Mouse (Mus musculus) liver, embryonic 11.5 days (tissue): Measurements from ENCODE around the gene Syne3. TPM values are rescaled to one million over a fixed set of nuclear protein-coding genes. Genes with fewer than 3 reads are reported as not detected.

Source experiments
- ATAC-seq: fragments of 200-750 bp; cut with Nextera tagmentation; replicated peaks from 2 replicates; pipeline ENCODE4 v1.8.0; 2017; ENCODE audit warnings: moderate number of reproducible peaks, mild to moderate bottlenecking, moderate TSS enrichment, moderate library complexity; ENCODE audit not compliant: low FRiP score
- DNase-seq: peaks from one replicate; pipeline ENCODE4 v3.0.0-alpha.2; 2017; ENCODE audit warnings: low spot score
- H3K27ac ChIP-seq: fragments of 300-500 bp; sonication (generic); 2 replicates; pipeline ENCODE4 v1.5.1; 2014; ENCODE audit warnings: mild to moderate bottlenecking, low read depth, low read length, control low read depth
- H3K27me3 ChIP-seq: fragments of 300-500 bp; sonication (generic); replicated peaks from 2 replicates; pipeline ENCODE4 v1.6.1; 2014; ENCODE audit warnings: low read length, mixed read lengths; ENCODE audit not compliant: control insufficient read depth, insufficient read depth
- H3K36me3 ChIP-seq: fragments of 300-500 bp; sonication (generic); 2 replicates; pipeline ENCODE4 v1.6.1; 2014; ENCODE audit warnings: mild to moderate bottlenecking, low read length, moderate library complexity, mixed read lengths; ENCODE audit not compliant: control insufficient read depth, insufficient read depth
- H3K4me1 ChIP-seq: fragments of 300-500 bp; sonication (generic); replicated peaks from 2 replicates; pipeline ENCODE4 v1.6.1; 2014; ENCODE audit warnings: low read length, mixed read lengths; ENCODE audit not compliant: control insufficient read depth, insufficient read depth
- H3K4me2 ChIP-seq: fragments of 300-500 bp; sonication (generic); 2 replicates; pipeline ENCODE4 v1.6.1; 2014; ENCODE audit warnings: mild to moderate bottlenecking, control low read depth, moderate library complexity
- H3K4me3 ChIP-seq: fragments of 300-500 bp; sonication (generic); 2 replicates; pipeline ENCODE4 v1.5.1; 2014; ENCODE audit warnings: low read depth, low read length, control low read depth
- H3K9ac ChIP-seq: fragments of 300-500 bp; sonication (generic); 2 replicates; pipeline ENCODE4 v1.6.1; 2014; ENCODE audit warnings: low read depth, low read length, control low read depth
- H3K9me3 ChIP-seq: fragments of 300-500 bp; sonication (generic); 2 replicates; pipeline ENCODE4 v1.6.1; 2016; ENCODE audit warnings: low read length, inconsistent platforms, mixed read lengths; ENCODE audit not compliant: control insufficient read depth
- WGBS: fragments of 180-500 bp; shearing (Covaris S2); extraction: QIAGEN DNeasy Blood & Tissue Kit; methylation state at CpG from one replicate; pipeline ENCODE4 v1.1.7; 2014; 5-methylcytosine and 5-hydroxymethylcytosine counted together
- polyA plus RNA-seq: library from polyadenylated mRNA; unstranded; fragments of >200 nt; fragmentation: Nextera tagmentation; extraction: Ambion mirVana; gene quantifications from 2 replicates; pipeline ENCODE4 v1.2.1, GENCODE M21; 2014

Gene Syne3
- polyA plus RNA-seq, 1 experiment from 2014 or later = 1.8 TPM

DNA sequence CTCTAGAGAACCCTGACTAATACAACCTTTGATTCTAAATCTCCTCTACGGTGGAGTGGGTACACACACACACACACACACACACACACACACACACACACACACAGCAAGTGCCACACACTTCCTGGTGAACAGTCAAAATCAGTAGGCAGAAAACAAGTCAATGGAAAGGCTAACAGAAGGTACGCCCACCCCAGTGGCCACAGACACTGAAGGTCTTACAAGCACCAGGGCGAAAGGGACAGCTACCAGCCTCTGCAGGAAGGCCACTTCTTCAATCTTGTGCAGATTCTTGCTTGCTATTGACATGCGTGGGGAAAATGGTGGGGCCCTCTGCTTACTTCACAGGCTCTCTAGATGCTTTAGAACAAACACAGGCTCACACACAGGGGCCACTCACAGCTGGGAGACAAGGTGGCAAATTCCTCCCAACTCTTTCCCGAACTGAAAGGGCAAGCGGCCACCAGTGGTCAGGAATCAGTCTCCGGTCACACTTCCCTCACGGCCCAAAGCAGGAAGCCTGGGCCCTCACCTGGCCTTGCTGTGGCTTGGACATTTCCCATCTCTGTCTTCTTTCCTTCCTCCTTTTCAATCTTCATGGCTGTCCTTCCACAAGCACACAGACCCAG is 11.9 kb upstream of the Syne3 start:
- no peaks in the 10 kb centered on the region for H3K27me3 ChIP-seq
- H3K4me2 ChIP-seq = peak overlapping the region; percentile 32
- no peak for ATAC-seq
- peaks cover 41% of the 10 kb centered on the region for H3K4me1 ChIP-seq
- peaks cover 11% of the 10 kb centered on the region for H3K9me3 ChIP-seq
- WGBS = 62% methylated on average over 8 of the region's 8 CpGs
- peak overlapping the region; percentile 35; the same call in 1 of the 2 replicates for H3K27ac ChIP-seq
- 0 out of 2 replicates have a peak overlapping the region, but pooled peaks have one; percentile 10 for H3K4me3 ChIP-seq
- H3K9ac ChIP-seq = 0 out of 2 replicates have a peak overlapping the region, but pooled peaks have one; percentile 36
- H3K36me3 ChIP-seq = peaks cover 4% of the 10 kb centered on the region
- DNase-seq = no peak

- H3K36me3 ChIP-seq = peaks cover 4% of the 10 kb centered on the region
- H3K27me3 ChIP-seq = no peaks in the 10 kb centered on the region
- peak; percentile 62 for DNase-seq
- peak; percentile 90 for ATAC-seq
- peak overlapping the region; percentile 64 for H3K9ac ChIP-seq
- H3K27ac ChIP-seq = peak overlapping the region; percentile 94
- H3K4me1 ChIP-seq = peaks cover 54% of the 10 kb centered on the region
- H3K4me2 ChIP-seq = peak overlapping the region; percentile 57
- WGBS = 34% methylated on average over 19 of the region's 19 CpGs
- H3K4me3 ChIP-seq = peak overlapping the region; percentile 32
- H3K9me3 ChIP-seq = peaks cover 11% of the 10 kb centered on the region
Measured at GRCm38 (mm10) chr12:105019359-105020219, 10.0 kb upstream of the Syne3 start.

DNA sequence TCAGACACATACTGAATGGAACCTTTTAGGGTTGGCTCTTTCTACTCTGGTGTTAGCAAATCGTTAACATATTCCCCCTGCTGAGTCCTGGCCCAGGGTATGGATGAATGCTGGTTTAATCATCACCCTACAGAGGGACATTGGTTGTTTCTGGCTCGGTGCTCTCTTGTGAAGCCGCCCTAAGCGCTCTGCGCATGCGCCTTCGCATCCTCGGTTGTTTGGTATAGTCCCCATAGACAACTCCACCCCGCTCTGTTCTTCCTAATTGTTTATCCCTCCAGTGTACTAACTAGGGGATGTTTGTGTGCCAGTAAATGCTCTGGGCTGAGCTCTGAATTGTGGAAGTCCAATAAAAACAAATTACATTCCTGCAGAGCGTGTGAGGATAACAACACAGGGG is 7.0 kb upstream of the Syne3 start:
- Histone ChIP-seq H3K9ac (no peak overlapping the region), H3K36me3 (no peaks in the 10 kb centered on the region), H3K4me1 (peaks cover 61% of the 10 kb centered on the region), H3K4me2 (peak overlapping the region; percentile 16; the same call in 1 of the 2 replicates), H3K4me3 (no peak overlapping the region), H3K27me3 (no peaks in the 10 kb centered on the region), H3K9me3 (no peaks in the 10 kb centered on the region), H3K27ac (peak overlapping the region; percentile 66)
- DNase-seq = no peak
- no peak for ATAC-seq
- 80% methylated on average over 10 of the region's 10 CpGs for WGBS

GRCm38 (mm10) chr12:105016199-105016598 is 6.6 kb upstream of the Syne3 start:
- no peak overlapping the region for H3K4me3 ChIP-seq
- ATAC-seq (peak; percentile 80), DNase-seq (no peak)
- no peaks in the 10 kb centered on the region for H3K36me3 ChIP-seq
- H3K4me2 ChIP-seq = peak overlapping the region; percentile 16; the same call in 1 of the 2 replicates
- H3K9ac ChIP-seq = 0 out of 2 replicates have a peak overlapping the region, but pooled peaks have one; percentile 8
- peak overlapping the region; percentile 66 for H3K27ac ChIP-seq
- H3K9me3 ChIP-seq = no peaks in the 10 kb centered on the region
- no peaks in the 10 kb centered on the region for H3K27me3 ChIP-seq
- WGBS = 47% methylated on average over 4 of the region's 4 CpGs
- H3K4me1 ChIP-seq = peaks cover 64% of the 10 kb centered on the region

DNA sequence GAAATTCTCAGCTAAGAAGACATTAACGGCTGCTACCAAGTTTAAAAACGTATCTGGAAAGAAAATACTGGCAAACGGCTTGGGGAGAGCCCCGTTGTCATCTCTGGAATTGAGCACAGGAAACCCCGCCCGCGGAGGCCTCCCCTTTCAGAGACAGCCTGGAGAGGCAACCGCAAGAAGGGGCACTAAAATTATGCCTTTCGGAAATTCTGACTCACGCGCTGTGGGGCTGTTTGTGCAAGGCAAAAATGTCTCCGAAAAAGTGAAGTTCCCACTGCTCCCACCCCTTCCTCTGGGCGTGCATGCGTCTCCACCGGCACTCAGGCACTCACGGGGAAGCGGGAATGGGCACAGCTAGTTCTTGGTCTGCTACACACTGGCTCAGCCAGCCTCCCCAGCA is 3.5 kb upstream of the Syne3 start:
- Histone ChIP-seq H3K9ac (peak overlapping the region; percentile 42), H3K9me3 (no peaks in the 10 kb centered on the region), H3K4me2 (peak overlapping the region; percentile 45), H3K36me3 (no peaks in the 10 kb centered on the region), H3K27ac (peak overlapping the region; percentile 65), H3K4me1 (peaks cover 67% of the 10 kb centered on the region), H3K27me3 (peaks cover 10% of the 10 kb centered on the region), H3K4me3 (no peak overlapping the region)
- WGBS = 16% methylated on average over 17 of the region's 17 CpGs
- DNase-seq (peak; percentile 61), ATAC-seq (no peak)

GRCm38 (mm10) chr12:105012314-105012713 is 2.7 kb upstream of the Syne3 start:
- Histone ChIP-seq H3K27ac (peak overlapping the region; percentile 82), H3K9me3 (no peaks in the 10 kb centered on the region), H3K9ac (no peak overlapping the region), H3K27me3 (peaks cover 14% of the 10 kb centered on the region), H3K4me1 (peaks cover 67% of the 10 kb centered on the region), H3K4me2 (no peak overlapping the region), H3K36me3 (no peaks in the 10 kb centered on the region), H3K4me3 (no peak overlapping the region)
- ATAC-seq = no peak
- 76% methylated on average over 4 of the region's 4 CpGs for WGBS
- DNase-seq = no peak

- peaks cover 14% of the 10 kb centered on the region for H3K27me3 ChIP-seq
- no peaks in the 10 kb centered on the region for H3K9me3 ChIP-seq
- 0 out of 2 replicates have a peak overlapping the region, but pooled peaks have one; percentile 28 for H3K9ac ChIP-seq
- no peaks in the 10 kb centered on the region for H3K36me3 ChIP-seq
- ATAC-seq (no peak), DNase-seq (no peak)
- H3K27ac ChIP-seq = peak overlapping the region; percentile 82
- H3K4me3 ChIP-seq = no peak overlapping the region
- WGBS = 60% methylated on average over 1 of the region's 1 CpGs
- H3K4me1 ChIP-seq = peaks cover 60% of the 10 kb centered on the region
- H3K4me2 ChIP-seq = peak overlapping the region; percentile 28; the same call in 1 of the 2 replicates
Measured at GRCm38 (mm10) chr12:105011589-105011988, 2.0 kb upstream of the Syne3 start.

GRCm38 (mm10) chr12:105010213-105010790 is 693 bp upstream of the Syne3 start:
- DNase-seq = no peak
- Histone ChIP-seq H3K27me3 (peaks cover 14% of the 10 kb centered on the region), H3K4me1 (peaks cover 53% of the 10 kb centered on the region), H3K9ac (peak overlapping the region; percentile 59), H3K27ac (peak overlapping the region; percentile 82), H3K9me3 (no peaks in the 10 kb centered on the region), H3K4me2 (peak overlapping the region; percentile 91), H3K4me3 (peak overlapping the region; percentile 63), H3K36me3 (no peaks in the 10 kb centered on the region)
- 11% methylated on average over 9 of the region's 9 CpGs for WGBS
- peak; percentile 51 for ATAC-seq
